ENCODE assay signal across 8 mouse cellular contexts in genomic region chr10:91172329-91173100, GRCm38 (mm10). TPM values are rescaled to one million over a fixed set of nuclear protein-coding genes. Genes with fewer than 3 reads are reported as not detected.
DNase-seq lines count a peak whose midpoint lies in the region; ATAC-seq and TF ChIP-seq lines count a peak whose summit lies in the region.

No protein-coding gene starts in this region.

- peaks cover 7% of the 10 kb centered on the region for H3K36me3 ChIP-seq in heart, adult 2 months (ENCODE audit: control insufficient read depth, insufficient read depth, low read length)
- H3K36me3 ChIP-seq in CH12.LX (replicated peaks in 1 of 2; ENCODE audit: control insufficient read depth in 1 of 2, insufficient read depth in 1 of 2, low read length in 1 of 2) (no peaks in the 10 kb centered on the region), macrophage (ENCODE audit: inconsistent target) (no peaks in the 10 kb centered on the region)
- no peaks in the 10 kb centered on the region for H3K36me3 ChIP-seq in heart, postnatal 0 days (replicated peaks; ENCODE audit: control insufficient read depth, insufficient read depth, low read length)

- in situ Hi-C loops in CH12.LX (cut with MboI; ENCODE audit: low pct_ligation_motif_present, low pct_unique_long_range_greater_than_20kb, low sequenced_read_pairs), result no loop called here

- peak overlapping the region; percentile 58; the same call in 1 of the 2 replicates for H3K4me2 ChIP-seq in CH12.LX (ENCODE audit: insufficient read depth, low read depth, poor library complexity, severe bottlenecking)
- peak overlapping the region; percentile 92 for H3K4me2 ChIP-seq in heart, postnatal 0 days (ENCODE audit: low read depth, low read length)

- H3K27me3 ChIP-seq in heart, adult 2 months (ENCODE audit: control insufficient read depth, insufficient read depth, low read length), result no peaks in the 10 kb centered on the region
- H3K27me3 ChIP-seq in CH12.LX (replicated peaks), result no peaks in the 10 kb centered on the region
- no peaks in the 10 kb centered on the region for H3K27me3 ChIP-seq in heart, postnatal 0 days (ENCODE audit: control insufficient read depth, insufficient read depth, low read length)

- H3K4me3 ChIP-seq in heart, adult 2 months, result peak overlapping the region; percentile 95
- H3K4me3 ChIP-seq in CH12.LX (replicated peaks in 1 of 3; ENCODE audit: low read depth in 2 of 3, low read length in 2 of 3, poor library complexity in 1 of 3), result peak overlapping the region in 2 of 3 experiments; percentile 69 to 93
- H3K4me3 ChIP-seq in heart, postnatal 0 days (ENCODE audit: low read depth, low read length), result peak overlapping the region; percentile 93
- H3K4me3 ChIP-seq in macrophage (ENCODE audit: inconsistent target), result peak overlapping the region; percentile 51

- dilution Hi-C loops in CH12.LX (cut with MboI; ENCODE audit: extremely low pct_ligation_motif_present, extremely low pct_unique_long_range_greater_than_20kb, low sequenced_read_pairs), result no loop called here

- H3K79me2 ChIP-seq in heart, adult 2 months (replicated peaks; ENCODE audit: control insufficient read depth, insufficient read depth, low read length), result no peaks in the 10 kb centered on the region; the same call in none of the 2 replicates
- peaks cover 31% of the 10 kb centered on the region for H3K79me2 ChIP-seq in CH12.LX (replicated peaks; ENCODE audit: control insufficient read depth, extremely low read depth, insufficient read depth, poor library complexity, severe bottlenecking)
- H3K79me2 ChIP-seq in macrophage (ENCODE audit: inconsistent target), result peaks cover 29% of the 10 kb centered on the region

- TF ChIP-seq POLR2A in heart, adult 2 months (IDR thresholded peaks at IDR 0.05; ENCODE audit: insufficient read depth, low read depth, low read length), result no peak
- no peak for TF ChIP-seq POLR2A in CH12.LX (IDR thresholded peaks at IDR 0.05; ENCODE audit: low read depth, low read length)

- no peak for TF ChIP-seq CTCF in heart, adult 2 months (IDR thresholded peaks at IDR 0.05)
- TF ChIP-seq CTCF in CH12.LX (conservative IDR thresholded peaks at IDR 0.05 in 1 of 2, IDR thresholded peaks at IDR 0.05 in 1 of 2; ENCODE audit: low read depth in 2 of 2, low read length in 2 of 2), result no peak
- TF ChIP-seq CTCF in heart, postnatal 0 days (IDR thresholded peaks at IDR 0.05; ENCODE audit: low read depth), result no peak

- intact Hi-C loops in heart, adult 2 months (cut with DNase I), result no loop called here
- intact Hi-C loops in left cerebral cortex, postnatal 36 days (cut with DNase I), result no loop called here

- WGBS in heart, adult 2 months, result 69% methylated on average over 14 of the region's 14 CpGs
- 77% methylated on average over 14 of the region's 14 CpGs for WGBS in heart, postnatal 0 days
- 66% methylated on average over 9 of the region's 14 CpGs for WGBS in macrophage (ENCODE audit: missing documents)

- no peak for TF ChIP-seq EP300 in heart, adult 2 months (IDR thresholded peaks at IDR 0.05; ENCODE audit: insufficient read depth, low read depth, low read length)
- no peak for TF ChIP-seq EP300 in CH12.LX (IDR thresholded peaks at IDR 0.05; ENCODE audit: low read length)
- TF ChIP-seq EP300 in heart, postnatal 0 days (IDR thresholded peaks at IDR 0.05; ENCODE audit: low read depth), result no peak

- no peak for ATAC-seq in heart, postnatal 0 days (ENCODE audit: insufficient read depth, low read depth)

- H3K4me1 ChIP-seq in heart, adult 2 months (ENCODE audit: control insufficient read depth, insufficient read depth, low read length), result peaks cover 3% of the 10 kb centered on the region
- 0 out of 4 replicates have a peak, but pooled peaks cover 3 to 4% of the 10 kb centered on the region in 2 experiments for H3K4me1 ChIP-seq in CH12.LX (ENCODE audit: control insufficient read depth in 1 of 2, insufficient read depth in 2 of 2)
- H3K4me1 ChIP-seq in heart, postnatal 0 days (ENCODE audit: control insufficient read depth, insufficient read depth), result peaks cover 6% of the 10 kb centered on the region

- peak overlapping the region; percentile 99 for H3K27ac ChIP-seq in heart, adult 2 months
- H3K27ac ChIP-seq in CH12.LX (ENCODE audit: insufficient read depth, low read depth), result no peak overlapping the region
- peak overlapping the region; percentile 100 for H3K27ac ChIP-seq in heart, postnatal 0 days (ENCODE audit: low read depth)
- H3K27ac ChIP-seq in macrophage, result peak overlapping the region; percentile 85

- no peaks in the 10 kb centered on the region for H3K9me3 ChIP-seq in CH12.LX (replicated peaks; ENCODE audit: low read length)
- no peaks in the 10 kb centered on the region for H3K9me3 ChIP-seq in heart, postnatal 0 days (replicated peaks; ENCODE audit: control insufficient read depth, low read length)

- no peak for DNase-seq in heart, adult 2 months
- no peak for DNase-seq in heart, adult 8-10 months (ENCODE audit: low spot score)
- no peak for DNase-seq in CH12.LX (ENCODE audit: extremely low read depth)
- no peak for DNase-seq in heart, postnatal 0 days (ENCODE audit: low spot score)
- no peak for DNase-seq in adrenal gland, postnatal 10 days
- DNase-seq in right cerebral cortex, adult 18-20 months, result no peak
- DNase-seq in left cerebral cortex, postnatal 36 days (ENCODE audit: low spot score in 2 of 2), result no peak

- TF ChIP-seq RAD21 in CH12.LX (IDR thresholded peaks at IDR 0.05; ENCODE audit: low read depth, low read length), result no peak

- no peak overlapping the region; the same call in 1 of the 2 replicates for H3K9ac ChIP-seq in heart, adult 2 months (ENCODE audit: low read depth, low read length)
- H3K9ac ChIP-seq in CH12.LX (ENCODE audit: insufficient read depth, low read depth), result peak overlapping the region; percentile 79
- H3K9ac ChIP-seq in heart, postnatal 0 days (replicated peaks; ENCODE audit: low read depth, low read length), result peak overlapping the region; percentile 100

TF ChIP-seq in CH12.LX, 34 proteins besides CTCF, POLR2A, EP300 and RAD21:
- no peak for TF ChIP-seq SMC3 (IDR thresholded peaks at IDR 0.05; ENCODE audit: low read depth, low read length)
- no peak for TF ChIP-seq E2F4 (IDR thresholded peaks at IDR 0.05; ENCODE audit: insufficient replicate concordance, low read depth, low read length)
- TF ChIP-seq MAFK (IDR thresholded peaks at IDR 0.05; ENCODE audit: insufficient replicate concordance, low read length), result no peak
- TF ChIP-seq MYC (IDR thresholded peaks at IDR 0.05; ENCODE audit: low read depth, low read length), result no peak

RNA-seq across cellular contexts. Expression of gene Tmpo, which starts 8.6 kb away (rescaled TPM):
- 10 to 100 TPM; 39.8 to 40.1 TPM for total RNA-seq in heart, adult 2 months (2021)
- 13.9 and 26.2 TPM in 2 replicates for polyA plus RNA-seq in heart, adult 2 months (2012; rRNA removed)
- 10 to 100 TPM; 36.7 to 45.0 (median 41.1) TPM for total RNA-seq in heart, adult 8-10 months (2022)
- total RNA-seq in CH12.LX (2012; rRNA removed) (163 and 179 TPM in 2 replicates), CH12.LX (2014; rRNA removed) (467 and 525 TPM in 2 replicates)
- polyA plus RNA-seq in CH12.LX (2012; ENCODE audit: insufficient read length, low read depth) (177 and 198 TPM in 2 replicates), macrophage (2018) (30.4 to 57.8 TPM (median 34.2 TPM) in 3 replicates)
- 114 and 219 TPM in 2 replicates for total RNA-seq in heart, postnatal 0 days (2014; rRNA removed; ENCODE audit: low replicate concordance)
- polyA plus RNA-seq in heart, postnatal 0 days (2015; fragmentation: Nextera tagmentation; extraction: Ambion mirVana), result 61.6 and 62.8 TPM in 2 replicates
- 100 to 1,000 TPM in 18 of 26 experiments, 10 to 100 TPM in 8; 67.3 to 260 (median 119) TPM for total RNA-seq in macrophage (2018; cell fraction: chromatin; rRNA removed)
- 10 to 100 TPM; 22.0 to 43.2 (median 33.7) TPM for total RNA-seq in macrophage (2018; cell fraction: cytosol; rRNA removed)
- total RNA-seq in macrophage (2018; cell fraction: nucleus; rRNA removed), result 100 to 1,000 TPM in 8 of 26 experiments, 10 to 100 TPM in 18; 44.5 to 242 (median 80.1) TPM
- total RNA-seq in adrenal gland, postnatal 10 days (2021), result 100 to 1,000 TPM; 116 to 140 TPM
- total RNA-seq in left cerebral cortex, postnatal 36 days (2021), result 10 to 100 TPM; 34.6 to 41.3 TPM

RNA-seq across cellular contexts. Expression of gene Slc25a3, which starts 48.7 kb away (rescaled TPM):
- 1,000 to 10,000 TPM; 2,279 to 2,697 TPM for total RNA-seq in heart, adult 2 months (2021)
- 1,459 and 1,712 TPM in 2 replicates for polyA plus RNA-seq in heart, adult 2 months (2012; rRNA removed)
- 1,000 to 10,000 TPM; 2,608 to 2,760 (median 2,679) TPM for total RNA-seq in heart, adult 8-10 months (2022)
- total RNA-seq in CH12.LX (2012; rRNA removed) (428 and 431 TPM in 2 replicates), CH12.LX (2014; rRNA removed) (509 and 560 TPM in 2 replicates)
- polyA plus RNA-seq in CH12.LX (2012; ENCODE audit: insufficient read length, low read depth) (670 and 792 TPM in 2 replicates), macrophage (2018) (239 to 473 TPM (median 381 TPM) in 3 replicates)
- total RNA-seq in heart, postnatal 0 days (2014; rRNA removed; ENCODE audit: low replicate concordance), result 1,527 and 1,847 TPM in 2 replicates
- 2,043 and 2,050 TPM in 2 replicates for polyA plus RNA-seq in heart, postnatal 0 days (2015; fragmentation: Nextera tagmentation; extraction: Ambion mirVana)
- total RNA-seq in macrophage (2018; cell fraction: chromatin; rRNA removed), result 100 to 1,000 TPM; 197 to 929 (median 501) TPM
- 100 to 1,000 TPM; 285 to 427 (median 348) TPM for total RNA-seq in macrophage (2018; cell fraction: cytosol; rRNA removed)
- 100 to 1,000 TPM; 295 to 757 (median 468) TPM for total RNA-seq in macrophage (2018; cell fraction: nucleus; rRNA removed)
- total RNA-seq in adrenal gland, postnatal 10 days (2021), result 100 to 1,000 TPM; 725 to 758 TPM
- total RNA-seq in left cerebral cortex, postnatal 36 days (2021), result 100 to 1,000 TPM; 513 to 539 TPM
